In genomic region chr16:11086299-11086698, GRCm38 (mm10) we compare ENCODE assay signal across 21 mouse cellular contexts. TPM values are rescaled to one million over a fixed set of nuclear protein-coding genes. Genes with fewer than 3 reads are reported as not detected.
DNase-seq lines count a peak whose midpoint lies in the region; ATAC-seq and TF ChIP-seq lines count a peak whose summit lies in the region.
"Had no signal": no experiment of that assay in that cellular context is flagged by ENCODE, and none has a peak within 500 bp of the region (broad histone marks: within the 10 kb centered on the region; RNA-seq: fewer than 3 reads in every experiment).

No protein-coding gene starts in this region.

- H3K4me2 ChIP-seq in heart, embryonic 11.5 days: no peak overlapping the region
- H3K4me2 ChIP-seq in hindbrain, postnatal 0 days (ENCODE audit: low read depth, low read length): no peak overlapping the region
- H3K4me2 ChIP-seq in hindbrain, embryonic 13.5 days: no peak overlapping the region
- H3K4me2 ChIP-seq in neural tube, embryonic 15.5 days: no peak overlapping the region

- WGBS in heart, embryonic 11.5 days (ENCODE audit: insufficient replicate concordance): 94% methylated on average over 3 of the region's 3 CpGs
- WGBS in heart, embryonic 10.5 days: 92% methylated on average over 3 of the region's 3 CpGs
- 87% methylated on average over 3 of the region's 3 CpGs for WGBS in hindbrain, postnatal 0 days
- WGBS in hindbrain, embryonic 13.5 days: 94% methylated on average over 3 of the region's 3 CpGs
- 93% methylated on average over 3 of the region's 3 CpGs for WGBS in neural tube, embryonic 15.5 days

- H3K9ac ChIP-seq in heart, embryonic 11.5 days (ENCODE audit: low read depth, low read length): no peak overlapping the region
- H3K9ac ChIP-seq in hindbrain, postnatal 0 days (replicated peaks; ENCODE audit: low read length): no peak overlapping the region
- H3K9ac ChIP-seq in hindbrain, embryonic 13.5 days: no peak overlapping the region
- no peak overlapping the region for H3K9ac ChIP-seq in neural tube, embryonic 15.5 days (replicated peaks)

- DNase-seq in heart, adult 11 months: peak; percentile 54
- DNase-seq in heart, embryonic 10.5 days (ENCODE audit: low spot score): peak; percentile 69
- no peak for DNase-seq in heart, adult 8-10 months (ENCODE audit: low spot score)
- DNase-seq in hindbrain, postnatal 0 days (ENCODE audit: low spot score): no peak
- DNase-seq in neural tube, embryonic 10.5 days (ENCODE audit: extremely low spot score, low spot score): no peak
- DNase-seq: adrenal gland, adult 2 months; adrenal gland, adult 8-10 months; adrenal gland, postnatal 10 days; adrenal gland, postnatal 14 days; adrenal gland, postnatal 25 days; adrenal gland, postnatal 36 days; B cell, adult 2 months; cerebellum, adult 11 months had no signal

- no peaks in the 10 kb centered on the region for H3K9me3 ChIP-seq in heart, embryonic 11.5 days (replicated peaks; ENCODE audit: control insufficient read depth, low read length)
- H3K9me3 ChIP-seq in heart, embryonic 10.5 days: no peaks in the 10 kb centered on the region
- H3K9me3 ChIP-seq in hindbrain, postnatal 0 days (ENCODE audit: low read length): no peaks in the 10 kb centered on the region
- H3K9me3 ChIP-seq in hindbrain, embryonic 13.5 days: no peaks in the 10 kb centered on the region
- no peaks in the 10 kb centered on the region for H3K9me3 ChIP-seq in neural tube, embryonic 15.5 days (replicated peaks)
- H3K9me3 ChIP-seq: G1E had no signal

- no peak for ATAC-seq in heart, embryonic 11.5 days (replicated peaks; ENCODE audit: insufficient number of reproducible peaks, low FRiP score, low TSS enrichment)
- ATAC-seq in hindbrain, postnatal 0 days: no peak
- no peak for ATAC-seq in hindbrain, embryonic 13.5 days (ENCODE audit: low FRiP score)
- no peak for ATAC-seq in neural tube, embryonic 15.5 days (ENCODE audit: low FRiP score)
- ATAC-seq: activated CD4-positive, CD25-positive, alpha-beta regulatory T cell, adult 4 months; CD4-positive, CD25-positive, alpha-beta regulatory T cell, adult 4 months had no signal

- no peak overlapping the region for H3K27ac ChIP-seq in heart, embryonic 11.5 days (ENCODE audit: low read depth, low read length)
- no peak overlapping the region for H3K27ac ChIP-seq in heart, embryonic 10.5 days
- H3K27ac ChIP-seq in hindbrain, postnatal 0 days: 0 out of 2 replicates have a peak overlapping the region, but pooled peaks have one; percentile 4
- no peak overlapping the region for H3K27ac ChIP-seq in hindbrain, embryonic 13.5 days
- H3K27ac ChIP-seq in neural tube, embryonic 15.5 days (replicated peaks): 0 out of 2 replicates have a peak overlapping the region, but pooled peaks have one; percentile 51

- no peak overlapping the region for H3K4me3 ChIP-seq in heart, embryonic 11.5 days (ENCODE audit: low read depth, low read length)
- H3K4me3 ChIP-seq in heart, embryonic 10.5 days: no peak overlapping the region
- H3K4me3 ChIP-seq in hindbrain, postnatal 0 days (ENCODE audit: low read length): no peak overlapping the region
- H3K4me3 ChIP-seq in hindbrain, embryonic 13.5 days: no peak overlapping the region
- H3K4me3 ChIP-seq in neural tube, embryonic 15.5 days (replicated peaks): no peak overlapping the region

- no peaks in the 10 kb centered on the region for H3K4me1 ChIP-seq in heart, embryonic 11.5 days (ENCODE audit: control insufficient read depth, insufficient read depth, low read length)
- H3K4me1 ChIP-seq in heart, embryonic 10.5 days: no peaks in the 10 kb centered on the region
- H3K4me1 ChIP-seq in hindbrain, postnatal 0 days (ENCODE audit: insufficient read depth, low read length): no peaks in the 10 kb centered on the region; the same call in 1 of the 2 replicates
- H3K4me1 ChIP-seq in hindbrain, embryonic 13.5 days (replicated peaks): peaks cover 10% of the 10 kb centered on the region
- H3K4me1 ChIP-seq in neural tube, embryonic 15.5 days: 0 out of 2 replicates have a peak, but pooled peaks cover 6% of the 10 kb centered on the region

- H3K27me3 ChIP-seq in heart, embryonic 11.5 days (ENCODE audit: control insufficient read depth, insufficient read depth, low read length): no peaks in the 10 kb centered on the region
- H3K27me3 ChIP-seq in heart, embryonic 10.5 days (ENCODE audit: insufficient read depth, poor library complexity, severe bottlenecking): no peaks in the 10 kb centered on the region
- H3K27me3 ChIP-seq in hindbrain, postnatal 0 days (ENCODE audit: insufficient read depth, low read length): no peaks in the 10 kb centered on the region
- no peaks in the 10 kb centered on the region for H3K27me3 ChIP-seq in hindbrain, embryonic 13.5 days
- H3K27me3 ChIP-seq in neural tube, embryonic 15.5 days (replicated peaks): no peaks in the 10 kb centered on the region
- H3K27me3 ChIP-seq: CH12.LX, Patski had no signal

- H3K36me3 ChIP-seq in heart, embryonic 11.5 days (ENCODE audit: control insufficient read depth, insufficient read depth, low read length): peaks cover 30% of the 10 kb centered on the region
- H3K36me3 ChIP-seq in heart, embryonic 10.5 days: peaks cover 95% of the 10 kb centered on the region
- peaks cover 38% of the 10 kb centered on the region for H3K36me3 ChIP-seq in hindbrain, postnatal 0 days (ENCODE audit: insufficient read depth, low read length)
- peaks cover 72% of the 10 kb centered on the region for H3K36me3 ChIP-seq in hindbrain, embryonic 13.5 days
- H3K36me3 ChIP-seq in neural tube, embryonic 15.5 days: peaks cover 69% of the 10 kb centered on the region

- TF ChIP-seq CTCF in hindbrain, postnatal 0 days (IDR thresholded peaks at IDR 0.05; ENCODE audit: low read depth): no peak

RNA-seq across cellular contexts. Expression of gene Litaf, which starts 20.3 kb away (rescaled TPM):
- 61.6 and 63.8 TPM in 2 replicates for polyA plus RNA-seq in heart, embryonic 11.5 days (2014; fragmentation: Nextera tagmentation; extraction: Ambion mirVana)
- polyA plus RNA-seq in heart, embryonic 10.5 days (2016; fragmentation: Nextera tagmentation; extraction: Ambion mirVana): 60.8 and 68.7 TPM in 2 replicates
- total RNA-seq in heart, adult 8-10 months (2022): 10 to 100 TPM; 12.9 to 20.3 (median 14.4) TPM
- 23.9 and 31.6 TPM in 2 replicates for total RNA-seq in hindbrain, postnatal 0 days (2014; rRNA removed)
- 28.2 and 31.1 TPM in 2 replicates for polyA plus RNA-seq in hindbrain, postnatal 0 days (2015; fragmentation: Nextera tagmentation; extraction: Ambion mirVana)
- polyA plus RNA-seq in hindbrain, embryonic 13.5 days (2015; fragmentation: Nextera tagmentation; extraction: Ambion mirVana): 36.4 and 40.6 TPM in 2 replicates
- polyA plus RNA-seq in neural tube, embryonic 15.5 days (2015; fragmentation: Nextera tagmentation; extraction: Ambion mirVana): 26.1 and 39.5 TPM in 2 replicates

RNA-seq across cellular contexts. Expression of gene Snn, which starts 25.6 kb away (rescaled TPM):
- polyA plus RNA-seq in heart, embryonic 11.5 days (2014; fragmentation: Nextera tagmentation; extraction: Ambion mirVana): 44.7 and 45.8 TPM in 2 replicates
- 37.2 and 38.3 TPM in 2 replicates for polyA plus RNA-seq in heart, embryonic 10.5 days (2016; fragmentation: Nextera tagmentation; extraction: Ambion mirVana)
- 10 to 100 TPM; 24.1 to 31.1 (median 28.1) TPM for total RNA-seq in heart, adult 8-10 months (2022)
- 241 and 273 TPM in 2 replicates for total RNA-seq in hindbrain, postnatal 0 days (2014; rRNA removed)
- polyA plus RNA-seq in hindbrain, postnatal 0 days (2015; fragmentation: Nextera tagmentation; extraction: Ambion mirVana): 116 and 123 TPM in 2 replicates
- 145 TPM in 2 replicates for polyA plus RNA-seq in hindbrain, embryonic 13.5 days (2015; fragmentation: Nextera tagmentation; extraction: Ambion mirVana)
- polyA plus RNA-seq in neural tube, embryonic 15.5 days (2015; fragmentation: Nextera tagmentation; extraction: Ambion mirVana): 104 and 107 TPM in 2 replicates

RNA-seq across cellular contexts. Expression of gene Txndc11, which starts 48.2 kb away (rescaled TPM):
- polyA plus RNA-seq in heart, embryonic 11.5 days (2014; fragmentation: Nextera tagmentation; extraction: Ambion mirVana): 33.5 and 34.7 TPM in 2 replicates
- polyA plus RNA-seq in heart, embryonic 10.5 days (2016; fragmentation: Nextera tagmentation; extraction: Ambion mirVana): 32.8 and 40.8 TPM in 2 replicates
- total RNA-seq in heart, adult 8-10 months (2022): 10 to 100 TPM; 11.9 to 17.1 (median 12.5) TPM
- total RNA-seq in hindbrain, postnatal 0 days (2014; rRNA removed): 43.7 and 44.1 TPM in 2 replicates
- polyA plus RNA-seq in hindbrain, postnatal 0 days (2015; fragmentation: Nextera tagmentation; extraction: Ambion mirVana): 25.2 and 29.0 TPM in 2 replicates
- polyA plus RNA-seq in hindbrain, embryonic 13.5 days (2015; fragmentation: Nextera tagmentation; extraction: Ambion mirVana): 25.7 and 27.9 TPM in 2 replicates
- 28.7 and 29.3 TPM in 2 replicates for polyA plus RNA-seq in neural tube, embryonic 15.5 days (2015; fragmentation: Nextera tagmentation; extraction: Ambion mirVana)

Comparison
In these comparisons a context has a peak if more than half of its experiments do, and no peak if none do; other contexts are left out.
1. DNase-seq: peak in heart, adult 11 months (single experiment) and heart, embryonic 10.5 days (single experiment); none in heart, adult 8-10 months (single experiment), hindbrain, postnatal 0 days (single experiment) and neural tube, embryonic 10.5 days (single experiment).
2. H3K27ac ChIP-seq: peak in hindbrain, postnatal 0 days (single experiment) and neural tube, embryonic 15.5 days (single experiment); none in heart, embryonic 11.5 days (single experiment), heart, embryonic 10.5 days (single experiment) and hindbrain, embryonic 13.5 days (single experiment).